Mouse (Mus musculus) G1E-ER4 (cell line): ENCODE data around the gene Cbr3. TPM values are rescaled to one million over a fixed set of nuclear protein-coding genes. Genes with fewer than 3 reads are reported as not detected.

Experiments used
- GATA1 ChIP-seq: IDR thresholded peaks from one replicate; pipeline ENCODE4 v1.8.0; 2012; ENCODE audit warnings: low read length, inconsistent platforms
- polyA plus RNA-seq: library from polyadenylated mRNA; stranded (reverse); fragments of >175 nt; gene quantifications from 2 replicates; pipeline ENCODE4 v1.2.3, GENCODE M21; 2012

The Cbr3 gene
- polyA plus RNA-seq, 1 experiment, result not detected

GRCm38 (mm10) chr16:93729801-93730721, 47.0 kb downstream of the Cbr3 start:
- TF ChIP-seq GATA1, result no peak

GRCm38 (mm10) chr16:93731310-93731709, 48.3 kb downstream of the Cbr3 start:
- TF ChIP-seq GATA1, result no peak

- no peak for TF ChIP-seq GATA1
Measured at GRCm38 (mm10) chr16:93732875-93733569, 50.0 kb downstream of the Cbr3 start.

- TF ChIP-seq GATA1, result no peak
Measured at GRCm38 (mm10) chr16:93739251-93739650, 56.2 kb downstream of the Cbr3 start.

Other genes with a start within 250 kb of the Cbr3 start
- 1.7 and 2.3 TPM in 2 replicates for gene Setd4, start 79.2 kb upstream of the Cbr3 start, polyA plus RNA-seq
- 75.8 and 94.1 TPM in 2 replicates for gene Cbr1, start 77.4 kb upstream of the Cbr3 start, polyA plus RNA-seq
- not detected in 2 replicates for gene Gm5678, start 55.1 kb upstream of the Cbr3 start, polyA plus RNA-seq
- 0.59 and 0.77 TPM in 2 replicates for gene Dop1b, start 28.7 kb downstream of the Cbr3 start, polyA plus RNA-seq
- 10.7 and 12.2 TPM in 2 replicates for gene Morc3, start 148.9 kb downstream of the Cbr3 start, polyA plus RNA-seq
- 60.0 and 77.7 TPM in 2 replicates for gene Chaf1b, start 200.7 kb downstream of the Cbr3 start, polyA plus RNA-seq